Mouse (Mus musculus): Measurements from ENCODE around the gene Tcf20. TPM values are rescaled to one million over a fixed set of nuclear protein-coding genes. Genes with fewer than 3 reads are reported as not detected.

Tcf20 gene
- polyA plus RNA-seq (2015; fragmentation: Nextera tagmentation; extraction: Ambion mirVana), result 15.6 and 16.0 TPM in 2 replicates

GRCm38 (mm10) chr15:82987732-82988112, at the start of gene Tcf20:
Tcf20 (minus strand) TSS chr15:82987872.
- WGBS, result under 1% methylated on average over 20 of the region's 20 CpGs
- H3K9ac ChIP-seq (replicated peaks), result peak within 1 kb of the TSS; percentile 67
- H3K27ac ChIP-seq, result peak within 1 kb of the TSS; percentile 67

DNA sequence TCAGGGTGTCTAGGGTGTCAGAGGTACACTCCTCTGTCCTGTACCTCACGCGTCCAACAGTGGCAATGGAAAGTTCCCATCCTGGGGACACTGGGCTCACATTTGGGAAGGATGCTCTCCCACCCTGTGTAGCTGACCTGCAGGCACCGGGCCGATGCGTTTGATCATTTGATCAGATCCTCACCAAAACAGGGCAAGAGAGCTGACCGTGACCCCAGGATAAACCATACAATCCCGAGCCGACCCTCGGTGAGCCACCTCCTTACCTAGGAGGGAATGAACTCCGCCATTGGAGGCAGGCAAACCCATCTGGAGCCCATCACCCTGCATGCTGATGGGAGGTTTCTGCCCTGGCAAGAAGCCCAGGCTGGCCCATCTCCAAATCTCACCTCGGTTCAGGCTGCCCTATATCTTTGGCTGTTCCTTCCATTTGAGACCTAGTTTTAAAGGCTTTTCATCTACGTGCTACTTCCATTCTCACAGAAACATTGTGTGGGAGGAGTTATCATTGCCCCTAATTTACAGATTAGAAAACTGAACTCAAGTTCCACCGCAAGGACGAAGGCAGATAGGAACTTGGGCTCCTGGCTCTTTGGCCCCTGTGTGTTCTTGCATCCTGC, 49.3 kb upstream of the Tcf20 start:
- no peak for ATAC-seq
- H3K36me3 ChIP-seq, result no peaks in the 10 kb centered on the region
- peaks cover 57% of the 10 kb centered on the region for H3K4me1 ChIP-seq (replicated peaks)
- no peak overlapping the region for H3K4me2 ChIP-seq (replicated peaks)
- 85% methylated on average over 14 of the region's 14 CpGs for WGBS
- no peak overlapping the region for H3K27ac ChIP-seq
- no peaks in the 10 kb centered on the region for H3K9me3 ChIP-seq
- no peak overlapping the region for H3K9ac ChIP-seq (replicated peaks)
- H3K4me3 ChIP-seq (replicated peaks), result no peak overlapping the region
- peaks cover 48% of the 10 kb centered on the region for H3K27me3 ChIP-seq

More at GRCm38 (mm10) chr15:82987732-82988112, at the start of gene Tcf20:
- Histone ChIP-seq H3K27me3 (peaks cover 20% of the 10 kb centered on the region), H3K4me1 (replicated peaks) (peaks cover 92% of the 10 kb centered on the region), H3K9me3 (no peaks in the 10 kb centered on the region), H3K36me3 (no peaks in the 10 kb centered on the region), H3K4me2 (replicated peaks) (peak within 1 kb of the TSS; percentile 93), H3K4me3 (replicated peaks) (peak within 1 kb of the TSS; percentile 51)
- peak; percentile 87 for ATAC-seq

DNA sequence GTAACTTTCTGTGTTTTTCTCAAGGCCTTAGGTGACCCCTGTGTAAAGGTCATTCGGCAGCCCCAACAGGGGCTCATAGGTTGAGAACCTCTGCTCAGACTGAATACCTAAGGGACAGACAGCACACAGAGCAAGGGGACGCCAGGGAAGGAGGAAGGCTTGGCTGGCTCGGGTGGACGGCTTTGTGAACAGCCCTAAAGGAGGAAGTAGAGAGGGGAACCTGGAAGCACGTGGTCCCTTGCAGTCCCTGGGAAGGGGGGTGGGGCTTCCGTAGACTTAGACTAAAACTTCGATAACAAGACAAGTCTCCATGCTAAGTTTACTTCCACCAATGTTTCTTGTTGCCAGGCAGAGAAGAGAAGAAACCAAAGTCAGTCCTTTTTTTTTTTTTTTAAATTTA, 48.4 kb upstream of the Tcf20 start:
- Histone ChIP-seq H3K36me3 (no peaks in the 10 kb centered on the region), H3K27me3 (peaks cover 50% of the 10 kb centered on the region), H3K9me3 (no peaks in the 10 kb centered on the region), H3K27ac (no peak overlapping the region), H3K4me2 (replicated peaks) (no peak overlapping the region), H3K9ac (replicated peaks) (no peak overlapping the region), H3K4me1 (replicated peaks) (peaks cover 57% of the 10 kb centered on the region), H3K4me3 (replicated peaks) (no peak overlapping the region)
- ATAC-seq, result no peak
- 60% methylated on average over 7 of the region's 7 CpGs for WGBS

GRCm38 (mm10) chr15:83034275-83034977, 46.8 kb upstream of the Tcf20 start:
- ATAC-seq, result peak; percentile 51
- WGBS, result 3% methylated on average over 17 of the region's 17 CpGs
- peak overlapping the region; percentile 12 for H3K9ac ChIP-seq (replicated peaks)
- peak overlapping the region; percentile 68 for H3K27ac ChIP-seq
- H3K4me1 ChIP-seq (replicated peaks), result peaks cover 62% of the 10 kb centered on the region
- H3K27me3 ChIP-seq, result peaks cover 43% of the 10 kb centered on the region
- no peaks in the 10 kb centered on the region for H3K9me3 ChIP-seq
- H3K4me2 ChIP-seq (replicated peaks), result peak overlapping the region; percentile 49
- 0 out of 2 replicates have a peak overlapping the region, but pooled peaks have one; percentile 4 for H3K4me3 ChIP-seq (replicated peaks)
- H3K36me3 ChIP-seq, result no peaks in the 10 kb centered on the region

GRCm38 (mm10) chr15:83032981-83033541, 45.4 kb upstream of the Tcf20 start, which contains the start of gene Nfam1:
Nfam1 (minus strand) TSS chr15:83033306.
- Histone ChIP-seq H3K4me2 (replicated peaks) (peak within 1 kb of the TSS; percentile 49), H3K4me1 (replicated peaks) (peaks cover 60% of the 10 kb centered on the region), H3K27ac (no peak within 1 kb of the TSS; the same call in 1 of the 2 replicates), H3K27me3 (peaks cover 32% of the 10 kb centered on the region), H3K9ac (replicated peaks) (peak within 1 kb of the TSS; percentile 12; the same call in 1 of the 2 replicates), H3K4me3 (replicated peaks) (no peak within 1 kb of the TSS), H3K9me3 (no peaks in the 10 kb centered on the region), H3K36me3 (no peaks in the 10 kb centered on the region)
- WGBS, result 30% methylated on average over 17 of the region's 17 CpGs
- ATAC-seq, result no peak

- peaks cover 58% of the 10 kb centered on the region for H3K4me1 ChIP-seq (replicated peaks)
- no peak overlapping the region for H3K4me2 ChIP-seq (replicated peaks)
- H3K27ac ChIP-seq, result 0 out of 2 replicates have a peak overlapping the region, but pooled peaks have one; percentile 70
- no peaks in the 10 kb centered on the region for H3K9me3 ChIP-seq
- no peak overlapping the region for H3K9ac ChIP-seq (replicated peaks)
- no peaks in the 10 kb centered on the region for H3K36me3 ChIP-seq
- H3K4me3 ChIP-seq (replicated peaks), result no peak overlapping the region
- 57% methylated on average over 4 of the region's 4 CpGs for WGBS
- no peak for ATAC-seq
- peaks cover 38% of the 10 kb centered on the region for H3K27me3 ChIP-seq
Observed at GRCm38 (mm10) chr15:83030884-83031283, 43.2 kb upstream of the Tcf20 start.

GRCm38 (mm10) chr15:83029725-83030718, 42.4 kb upstream of the Tcf20 start:
- no peak overlapping the region for H3K4me2 ChIP-seq (replicated peaks)
- ATAC-seq, result peak; percentile 24; the same call in 1 of the 2 replicates
- H3K27me3 ChIP-seq, result peaks cover 30% of the 10 kb centered on the region
- no peak overlapping the region for H3K4me3 ChIP-seq (replicated peaks)
- H3K36me3 ChIP-seq, result no peaks in the 10 kb centered on the region
- WGBS, result 20% methylated on average over 11 of the region's 11 CpGs
- H3K9me3 ChIP-seq, result no peaks in the 10 kb centered on the region
- peaks cover 62% of the 10 kb centered on the region for H3K4me1 ChIP-seq (replicated peaks)
- peak overlapping the region; percentile 70 for H3K27ac ChIP-seq
- H3K9ac ChIP-seq (replicated peaks), result no peak overlapping the region

GRCm38 (mm10) chr15:83026129-83026528, 38.5 kb upstream of the Tcf20 start:
- Histone ChIP-seq H3K4me3 (replicated peaks) (no peak overlapping the region), H3K9ac (replicated peaks) (no peak overlapping the region), H3K9me3 (no peaks in the 10 kb centered on the region), H3K27me3 (peaks cover 20% of the 10 kb centered on the region), H3K4me1 (replicated peaks) (peaks cover 44% of the 10 kb centered on the region), H3K36me3 (no peaks in the 10 kb centered on the region), H3K4me2 (replicated peaks) (no peak overlapping the region), H3K27ac (no peak overlapping the region)
- 54% methylated on average over 8 of the region's 8 CpGs for WGBS
- no peak for ATAC-seq

DNA sequence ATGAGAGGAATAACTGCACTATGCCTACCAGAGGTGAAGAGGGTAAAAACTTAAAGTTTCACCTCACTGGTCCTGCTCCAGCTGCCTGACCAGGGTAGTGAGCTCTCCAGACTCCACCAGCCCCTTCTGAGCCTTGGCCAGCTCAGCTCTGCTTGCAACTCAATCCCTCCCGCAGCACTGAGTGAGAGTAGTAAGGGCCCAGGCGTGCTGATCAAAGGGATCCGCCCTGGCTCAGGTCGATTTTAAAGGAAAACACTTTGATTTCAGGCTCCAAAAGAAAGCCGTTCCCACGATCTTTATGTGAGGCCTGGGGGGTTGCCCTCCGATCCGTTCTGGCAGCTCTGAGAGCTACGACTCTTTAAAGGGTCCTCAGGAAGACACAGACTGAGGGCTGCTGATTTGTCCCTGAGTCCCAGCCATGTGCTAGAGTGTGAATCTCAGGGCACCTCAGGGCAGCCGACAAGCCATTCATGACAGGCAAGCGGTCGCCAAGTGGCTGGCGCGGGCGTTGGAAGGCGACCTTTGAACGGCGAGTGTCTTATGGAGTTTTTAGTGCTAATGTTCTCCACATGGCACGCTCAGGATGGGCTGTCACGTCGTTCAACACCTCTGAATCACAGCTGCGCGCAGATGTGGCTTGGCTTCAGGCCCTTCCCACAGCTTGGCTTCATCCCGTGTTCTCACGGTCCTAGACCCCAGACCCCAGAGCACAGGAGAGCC, 37.5 kb upstream of the Tcf20 start:
- no peak for ATAC-seq
- Histone ChIP-seq H3K36me3 (no peaks in the 10 kb centered on the region), H3K4me1 (replicated peaks) (peaks cover 37% of the 10 kb centered on the region), H3K4me2 (replicated peaks) (no peak overlapping the region), H3K9ac (replicated peaks) (no peak overlapping the region), H3K4me3 (replicated peaks) (no peak overlapping the region), H3K27me3 (peaks cover 20% of the 10 kb centered on the region), H3K27ac (no peak overlapping the region), H3K9me3 (no peaks in the 10 kb centered on the region)
- 22% methylated on average over 25 of the region's 25 CpGs for WGBS

DNA sequence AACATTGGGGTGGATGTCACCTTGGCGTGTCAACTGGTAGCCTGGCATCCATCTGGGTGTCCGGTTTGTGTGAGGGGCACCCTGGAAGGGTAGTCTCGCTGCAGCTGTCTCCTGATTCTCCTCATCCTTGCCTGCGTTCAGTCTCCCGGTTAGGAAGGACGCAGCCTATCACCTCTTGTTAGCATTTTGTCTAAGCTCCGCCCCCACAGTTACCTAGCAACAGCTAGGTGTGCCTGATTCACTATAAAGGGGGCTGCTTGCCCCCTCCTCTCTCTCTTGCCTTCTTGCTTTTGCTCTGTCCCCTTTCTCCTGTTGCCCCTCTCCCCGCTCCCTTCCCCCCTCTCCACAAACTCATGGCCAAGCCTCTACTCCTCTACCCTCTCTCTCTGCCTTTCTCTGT, 35.3 kb upstream of the Tcf20 start:
- WGBS, result 23% methylated on average over 8 of the region's 8 CpGs

More for the DNA sequence above, 35.3 kb upstream of the Tcf20 start:
- Histone ChIP-seq H3K27ac (no peak overlapping the region), H3K4me3 (replicated peaks) (no peak overlapping the region), H3K9me3 (no peaks in the 10 kb centered on the region), H3K4me2 (replicated peaks) (no peak overlapping the region), H3K27me3 (peaks cover 29% of the 10 kb centered on the region), H3K36me3 (no peaks in the 10 kb centered on the region), H3K9ac (replicated peaks) (no peak overlapping the region), H3K4me1 (replicated peaks) (peaks cover 34% of the 10 kb centered on the region)
- ATAC-seq, result no peak

Data from midbrain, embryonic 13.5 days (tissue).